Mouse (Mus musculus): ENCODE data around the gene 4933430I17Rik.
A peak's percentile ranks its signal among the peaks of the same experiment; 100 is the strongest.

The 4933430I17Rik gene

GRCm38 (mm10) chr4:62596051-62596450 is 70.9 kb downstream of the 4933430I17Rik start:
- DNase-seq (ENCODE audit: extremely low read depth, insufficient read length, low spot score): peak; percentile 69
